Mouse (Mus musculus): Measurements from ENCODE around the gene Ssh2. TPM values are rescaled to one million over a fixed set of nuclear protein-coding genes. Genes with fewer than 3 reads are reported as not detected.

The Ssh2 gene
- polyA plus RNA-seq, 1 experiment from 2014 or later: 3.0 TPM

- WGBS: 92% methylated on average over 1 of the region's 1 CpGs
These were observed 1.9 kb upstream of the Ssh2 start for GRCm38 (mm10) chr11:77214142-77214692.

GRCm38 (mm10) chr11:77214755-77215154 lies 1.3 kb upstream of the Ssh2 start:
- H3K4me2 ChIP-seq (replicated peaks; ENCODE audit: low read depth): 0 out of 2 replicates have a peak overlapping the region, but pooled peaks have one; percentile 96
- H3K4me1 ChIP-seq (replicated peaks; ENCODE audit: control insufficient read depth, insufficient read depth): no peaks in the 10 kb centered on the region
- no peaks in the 10 kb centered on the region for H3K36me3 ChIP-seq (ENCODE audit: control insufficient read depth, insufficient read depth, low read length)
- no peaks in the 10 kb centered on the region for H3K27me3 ChIP-seq (ENCODE audit: control insufficient read depth, insufficient read depth, low read length)
- no peak overlapping the region for H3K9ac ChIP-seq (ENCODE audit: low read length)
- H3K4me3 ChIP-seq (ENCODE audit: low read depth, low read length): no peak overlapping the region
- TF ChIP-seq EP300 (optimal IDR thresholded peaks at IDR 0.05) (no peak), CTCF (IDR thresholded peaks at IDR 0.05; ENCODE audit: low read depth) (peak; percentile 93)
- WGBS: 4% methylated on average over 1 of the region's 1 CpGs
- ATAC-seq (ENCODE audit: low FRiP score, low TSS enrichment) (peak; percentile 65), DNase-seq (ENCODE audit: low spot score) (peak; percentile 55)
- no peaks in the 10 kb centered on the region for H3K9me3 ChIP-seq (ENCODE audit: control insufficient read depth, low read length)
- H3K27ac ChIP-seq (replicated peaks): no peak overlapping the region

More at GRCm38 (mm10) chr11:77214142-77214692, 1.9 kb upstream of the Ssh2 start:
- ATAC-seq (ENCODE audit: low FRiP score, low TSS enrichment) (no peak), DNase-seq (ENCODE audit: low spot score) (no peak)
- Histone ChIP-seq H3K36me3 (ENCODE audit: control insufficient read depth, insufficient read depth, low read length) (no peaks in the 10 kb centered on the region), H3K27ac (replicated peaks) (no peak overlapping the region), H3K27me3 (ENCODE audit: control insufficient read depth, insufficient read depth, low read length) (no peaks in the 10 kb centered on the region), H3K9ac (ENCODE audit: low read length) (no peak overlapping the region), H3K4me1 (replicated peaks; ENCODE audit: control insufficient read depth, insufficient read depth) (no peaks in the 10 kb centered on the region), H3K4me3 (ENCODE audit: low read depth, low read length) (no peak overlapping the region), H3K4me2 (replicated peaks; ENCODE audit: low read depth) (no peak overlapping the region), H3K9me3 (ENCODE audit: control insufficient read depth, low read length) (no peaks in the 10 kb centered on the region)
- TF ChIP-seq CTCF (IDR thresholded peaks at IDR 0.05; ENCODE audit: low read depth) (no peak), EP300 (optimal IDR thresholded peaks at IDR 0.05) (no peak)

- peak overlapping the region; percentile 84 for H3K4me3 ChIP-seq (ENCODE audit: low read depth, low read length)
- peak overlapping the region; percentile 96 for H3K4me2 ChIP-seq (replicated peaks; ENCODE audit: low read depth)
- DNase-seq (ENCODE audit: low spot score) (no peak), ATAC-seq (ENCODE audit: low FRiP score, low TSS enrichment) (peak; percentile 48; the same call in 1 of the 2 replicates)
- 0 out of 2 replicates have a peak, but pooled peaks have one; percentile 9 for TF ChIP-seq CTCF (IDR thresholded peaks at IDR 0.05; ENCODE audit: low read depth)
- TF ChIP-seq EP300 (optimal IDR thresholded peaks at IDR 0.05): no peak
- no peaks in the 10 kb centered on the region for H3K4me1 ChIP-seq (replicated peaks; ENCODE audit: control insufficient read depth, insufficient read depth)
- no peaks in the 10 kb centered on the region for H3K36me3 ChIP-seq (ENCODE audit: control insufficient read depth, insufficient read depth, low read length)
- no peaks in the 10 kb centered on the region for H3K9me3 ChIP-seq (ENCODE audit: control insufficient read depth, low read length)
- peak overlapping the region; percentile 88 for H3K9ac ChIP-seq (ENCODE audit: low read length)
- WGBS: under 1% methylated on average over 11 of the region's 11 CpGs
- peak overlapping the region; percentile 87 for H3K27ac ChIP-seq (replicated peaks)
- no peaks in the 10 kb centered on the region for H3K27me3 ChIP-seq (ENCODE audit: control insufficient read depth, insufficient read depth, low read length)
These were observed 604 bp upstream of the Ssh2 start for GRCm38 (mm10) chr11:77215483-77215882.

- H3K36me3 ChIP-seq (ENCODE audit: control insufficient read depth, insufficient read depth, low read length): no peaks in the 10 kb centered on the region
These were observed 659 bp downstream of the Ssh2 start for GRCm38 (mm10) chr11:77216761-77217130.

GRCm38 (mm10) chr11:77230765-77231164 lies 14.7 kb downstream of the Ssh2 start:
- Histone ChIP-seq H3K4me1 (replicated peaks; ENCODE audit: control insufficient read depth, insufficient read depth) (no peaks in the 10 kb centered on the region), H3K9ac (ENCODE audit: low read length) (no peak overlapping the region), H3K4me3 (ENCODE audit: low read depth, low read length) (no peak overlapping the region), H3K4me2 (replicated peaks; ENCODE audit: low read depth) (no peak overlapping the region), H3K9me3 (ENCODE audit: control insufficient read depth, low read length) (no peaks in the 10 kb centered on the region), H3K27ac (replicated peaks) (no peak overlapping the region), H3K36me3 (ENCODE audit: control insufficient read depth, insufficient read depth, low read length) (no peaks in the 10 kb centered on the region), H3K27me3 (ENCODE audit: control insufficient read depth, insufficient read depth, low read length) (no peaks in the 10 kb centered on the region)
- TF ChIP-seq CTCF (IDR thresholded peaks at IDR 0.05; ENCODE audit: low read depth) (no peak), EP300 (optimal IDR thresholded peaks at IDR 0.05) (no peak)
- 51% methylated on average over 2 of the region's 2 CpGs for WGBS
- ATAC-seq (ENCODE audit: low FRiP score, low TSS enrichment) (no peak), DNase-seq (ENCODE audit: low spot score) (no peak)

More at GRCm38 (mm10) chr11:77216761-77217130, 659 bp downstream of the Ssh2 start:
- ATAC-seq (ENCODE audit: low FRiP score, low TSS enrichment): peak; percentile 69
- Histone ChIP-seq H3K4me1 (replicated peaks; ENCODE audit: control insufficient read depth, insufficient read depth) (no peaks in the 10 kb centered on the region), H3K27ac (replicated peaks) (no peak overlapping the region), H3K9ac (ENCODE audit: low read length) (peak overlapping the region; percentile 88), H3K9me3 (ENCODE audit: control insufficient read depth, low read length) (no peaks in the 10 kb centered on the region), H3K4me3 (ENCODE audit: low read depth, low read length) (peak overlapping the region; percentile 84), H3K4me2 (replicated peaks; ENCODE audit: low read depth) (peak overlapping the region; percentile 96), H3K27me3 (ENCODE audit: control insufficient read depth, insufficient read depth, low read length) (no peaks in the 10 kb centered on the region)
- TF ChIP-seq EP300 (optimal IDR thresholded peaks at IDR 0.05) (no peak), CTCF (IDR thresholded peaks at IDR 0.05; ENCODE audit: low read depth) (no peak)
- DNase-seq (ENCODE audit: low spot score): no peak
- under 1% methylated on average over 11 of the region's 11 CpGs for WGBS

- Histone ChIP-seq H3K4me3 (ENCODE audit: low read depth, low read length) (no peak overlapping the region), H3K4me2 (replicated peaks; ENCODE audit: low read depth) (no peak overlapping the region), H3K27ac (replicated peaks) (no peak overlapping the region), H3K9me3 (ENCODE audit: control insufficient read depth, low read length) (no peaks in the 10 kb centered on the region), H3K27me3 (ENCODE audit: control insufficient read depth, insufficient read depth, low read length) (no peaks in the 10 kb centered on the region), H3K9ac (ENCODE audit: low read length) (no peak overlapping the region), H3K4me1 (replicated peaks; ENCODE audit: control insufficient read depth, insufficient read depth) (no peaks in the 10 kb centered on the region), H3K36me3 (ENCODE audit: control insufficient read depth, insufficient read depth, low read length) (no peaks in the 10 kb centered on the region)
- DNase-seq (ENCODE audit: low spot score) (no peak), ATAC-seq (ENCODE audit: low FRiP score, low TSS enrichment) (no peak)
- 87% methylated on average over 2 of the region's 2 CpGs for WGBS
- no peak for TF ChIP-seq CTCF (IDR thresholded peaks at IDR 0.05; ENCODE audit: low read depth)
- TF ChIP-seq EP300 (optimal IDR thresholded peaks at IDR 0.05): no peak
These were observed 15.4 kb downstream of the Ssh2 start for GRCm38 (mm10) chr11:77231514-77231913.
